ENCODE assay signal across 11 mouse cellular contexts in genomic region chr12:76818908-76819307, GRCm38 (mm10). TPM values are rescaled to one million over a fixed set of nuclear protein-coding genes. Genes with fewer than 3 reads are reported as not detected.
A peak's percentile ranks its signal among the peaks of the same experiment; 100 is the strongest.
DNase-seq lines count a peak whose midpoint lies in the region; ATAC-seq and TF ChIP-seq lines count a peak whose summit lies in the region.
"Had no signal": no experiment of that assay in that cellular context is flagged by ENCODE, and none has a peak within 500 bp of the region (broad histone marks: within the 10 kb centered on the region; RNA-seq: fewer than 3 reads in every experiment).

No protein-coding gene starts in this region.

- TF ChIP-seq POLR2A in kidney, adult 2 months (IDR thresholded peaks at IDR 0.05; ENCODE audit: low read depth, low read length): no peak

- H3K9ac ChIP-seq in kidney, embryonic 16.5 days (replicated peaks; ENCODE audit: low read length): no peak overlapping the region
- H3K9ac ChIP-seq in hindbrain, embryonic 13.5 days: no peak overlapping the region
- H3K9ac ChIP-seq in neural tube, embryonic 15.5 days (replicated peaks): no peak overlapping the region

- peak overlapping the region; percentile 43; the same call in 1 of the 2 replicates for H3K27ac ChIP-seq in kidney, embryonic 16.5 days (ENCODE audit: low read length)
- H3K27ac ChIP-seq in kidney, adult 2 months (ENCODE audit: insufficient read depth, low read depth, low read length): no peak overlapping the region
- peak overlapping the region; percentile 77 for H3K27ac ChIP-seq in embryonic facial prominence, embryonic 10.5 days (replicated peaks)
- H3K27ac ChIP-seq in hindbrain, embryonic 13.5 days: no peak overlapping the region
- H3K27ac ChIP-seq in neural tube, embryonic 15.5 days (replicated peaks): no peak overlapping the region

- no peak for TF ChIP-seq CTCF in kidney, adult 2 months (conservative IDR thresholded peaks at IDR 0.05; ENCODE audit: insufficient read depth, insufficient read length, low read depth, low read length)

- DNase-seq in kidney, adult 2 months: no peak
- no peak for DNase-seq in embryonic facial prominence, embryonic 10.5 days (ENCODE audit: low spot score)
- peak; percentile 39 to 58 for DNase-seq in frontal cortex, postnatal 14 days (ENCODE audit: low spot score in 2 of 2)
- peak; percentile 71 to 75 for DNase-seq in right cerebral cortex, postnatal 10 days (ENCODE audit: low spot score in 2 of 2)
- no peak for DNase-seq in retina, postnatal 1 day
- DNase-seq: gastrocnemius, postnatal 14 days; kidney, postnatal 25 days had no signal

- H3K36me3 ChIP-seq in kidney, embryonic 16.5 days (ENCODE audit: insufficient read depth, low read length): no peaks in the 10 kb centered on the region
- H3K36me3 ChIP-seq in kidney, adult 2 months (ENCODE audit: control insufficient read depth, insufficient read depth, low read length): no peaks in the 10 kb centered on the region
- H3K36me3 ChIP-seq in embryonic facial prominence, embryonic 10.5 days (replicated peaks): no peaks in the 10 kb centered on the region
- no peaks in the 10 kb centered on the region for H3K36me3 ChIP-seq in hindbrain, embryonic 13.5 days
- H3K36me3 ChIP-seq in neural tube, embryonic 15.5 days: no peaks in the 10 kb centered on the region

- H3K9me3 ChIP-seq in kidney, embryonic 16.5 days (ENCODE audit: low read length): no peaks in the 10 kb centered on the region
- H3K9me3 ChIP-seq in embryonic facial prominence, embryonic 10.5 days: no peaks in the 10 kb centered on the region
- H3K9me3 ChIP-seq in hindbrain, embryonic 13.5 days: no peaks in the 10 kb centered on the region
- H3K9me3 ChIP-seq in neural tube, embryonic 15.5 days (replicated peaks): no peaks in the 10 kb centered on the region

- no peak for ATAC-seq in kidney, embryonic 16.5 days (ENCODE audit: low FRiP score, low TSS enrichment)
- ATAC-seq in hindbrain, embryonic 13.5 days (ENCODE audit: low FRiP score): no peak
- ATAC-seq in neural tube, embryonic 15.5 days (ENCODE audit: low FRiP score): no peak

- 77% methylated on average over 9 of the region's 9 CpGs for WGBS in kidney, embryonic 16.5 days
- WGBS in kidney, adult 2 months: 81% methylated on average over 9 of the region's 9 CpGs
- 85% methylated on average over 9 of the region's 9 CpGs for WGBS in embryonic facial prominence, embryonic 10.5 days
- 84% methylated on average over 9 of the region's 9 CpGs for WGBS in hindbrain, embryonic 13.5 days
- WGBS in neural tube, embryonic 15.5 days: 88% methylated on average over 9 of the region's 9 CpGs

- H3K4me2 ChIP-seq in kidney, embryonic 16.5 days (replicated peaks; ENCODE audit: low read depth, low read length): no peak overlapping the region
- no peak overlapping the region for H3K4me2 ChIP-seq in hindbrain, embryonic 13.5 days
- H3K4me2 ChIP-seq in neural tube, embryonic 15.5 days: no peak overlapping the region

- H3K27me3 ChIP-seq in kidney, embryonic 16.5 days (ENCODE audit: insufficient read depth, low read length): peaks cover 28% of the 10 kb centered on the region
- no peaks in the 10 kb centered on the region for H3K27me3 ChIP-seq in kidney, adult 2 months (replicated peaks; ENCODE audit: control insufficient read depth, insufficient read depth, low read length)
- H3K27me3 ChIP-seq in embryonic facial prominence, embryonic 10.5 days (replicated peaks; ENCODE audit: low read depth, poor library complexity, severe bottlenecking): peaks cover 66% of the 10 kb centered on the region
- H3K27me3 ChIP-seq in hindbrain, embryonic 13.5 days: peaks cover 24% of the 10 kb centered on the region
- H3K27me3 ChIP-seq in neural tube, embryonic 15.5 days (replicated peaks): no peaks in the 10 kb centered on the region

- H3K4me3 ChIP-seq in kidney, embryonic 16.5 days (ENCODE audit: low read length): no peak overlapping the region
- no peak overlapping the region for H3K4me3 ChIP-seq in kidney, adult 2 months (ENCODE audit: insufficient read depth, low read depth, low read length)
- no peak overlapping the region for H3K4me3 ChIP-seq in embryonic facial prominence, embryonic 10.5 days
- H3K4me3 ChIP-seq in hindbrain, embryonic 13.5 days: no peak overlapping the region
- H3K4me3 ChIP-seq in neural tube, embryonic 15.5 days (replicated peaks): no peak overlapping the region

- H3K4me1 ChIP-seq in kidney, embryonic 16.5 days (ENCODE audit: insufficient read depth, low read length): peaks cover 21% of the 10 kb centered on the region
- no peaks in the 10 kb centered on the region for H3K4me1 ChIP-seq in kidney, adult 2 months (ENCODE audit: control insufficient read depth, insufficient read depth, low read length)
- peaks cover 67% of the 10 kb centered on the region for H3K4me1 ChIP-seq in embryonic facial prominence, embryonic 10.5 days
- peaks cover 52% of the 10 kb centered on the region for H3K4me1 ChIP-seq in hindbrain, embryonic 13.5 days (replicated peaks)
- peaks cover 51% of the 10 kb centered on the region for H3K4me1 ChIP-seq in neural tube, embryonic 15.5 days

RNA-seq across cellular contexts. Expression of gene Rab15, which starts 3.8 kb away (rescaled TPM):
- polyA plus RNA-seq in kidney, embryonic 16.5 days (2015; fragmentation: Nextera tagmentation; extraction: Ambion mirVana): 13.6 and 14.2 TPM in 2 replicates
- 4.4 and 4.7 TPM in 2 replicates for polyA plus RNA-seq in kidney, adult 2 months (2012; rRNA removed)
- 15.7 and 17.3 TPM in 2 replicates for polyA plus RNA-seq in embryonic facial prominence, embryonic 10.5 days (2016; fragmentation: Nextera tagmentation; extraction: Ambion mirVana)
- polyA plus RNA-seq in hindbrain, embryonic 13.5 days (2015; fragmentation: Nextera tagmentation; extraction: Ambion mirVana): 29.0 and 30.9 TPM in 2 replicates
- 43.6 and 45.8 TPM in 2 replicates for polyA plus RNA-seq in neural tube, embryonic 15.5 days (2015; fragmentation: Nextera tagmentation; extraction: Ambion mirVana)

RNA-seq across cellular contexts. Expression of gene Gpx2, which starts 23.6 kb away (rescaled TPM):
- 0.34 and 0.35 TPM in 2 replicates for polyA plus RNA-seq in kidney, embryonic 16.5 days (2015; fragmentation: Nextera tagmentation; extraction: Ambion mirVana)
- 0.08 and 0.33 TPM in 2 replicates for polyA plus RNA-seq in kidney, adult 2 months (2012; rRNA removed)
- polyA plus RNA-seq in embryonic facial prominence, embryonic 10.5 days (2016; fragmentation: Nextera tagmentation; extraction: Ambion mirVana): 0.55 and 1.3 TPM in 2 replicates
- 0.21 TPM in 1 of 2 replicates, not detected in the other for polyA plus RNA-seq in hindbrain, embryonic 13.5 days (2015; fragmentation: Nextera tagmentation; extraction: Ambion mirVana)
- 0.28 and 4.2 TPM in 2 replicates for polyA plus RNA-seq in neural tube, embryonic 15.5 days (2015; fragmentation: Nextera tagmentation; extraction: Ambion mirVana)
- polyA plus RNA-seq: heart, postnatal 0 days had no signal

RNA-seq across cellular contexts. Expression of gene Fntb, which starts 53.5 kb away (rescaled TPM):
- polyA plus RNA-seq in kidney, embryonic 16.5 days (2015; fragmentation: Nextera tagmentation; extraction: Ambion mirVana): 42.9 and 46.7 TPM in 2 replicates
- 13.2 TPM in 2 replicates for polyA plus RNA-seq in kidney, adult 2 months (2012; rRNA removed)
- polyA plus RNA-seq in embryonic facial prominence, embryonic 10.5 days (2016; fragmentation: Nextera tagmentation; extraction: Ambion mirVana): 50.3 and 50.4 TPM in 2 replicates
- 33.3 and 37.3 TPM in 2 replicates for polyA plus RNA-seq in hindbrain, embryonic 13.5 days (2015; fragmentation: Nextera tagmentation; extraction: Ambion mirVana)
- polyA plus RNA-seq in neural tube, embryonic 15.5 days (2015; fragmentation: Nextera tagmentation; extraction: Ambion mirVana): 41.5 and 43.9 TPM in 2 replicates

RNA-seq across cellular contexts. Expression of gene Churc1, which starts 53.6 kb away (rescaled TPM):
- 134 and 149 TPM in 2 replicates for polyA plus RNA-seq in kidney, embryonic 16.5 days (2015; fragmentation: Nextera tagmentation; extraction: Ambion mirVana)
- polyA plus RNA-seq in kidney, adult 2 months (2012; rRNA removed): 71.3 and 105 TPM in 2 replicates
- 97.1 and 101 TPM in 2 replicates for polyA plus RNA-seq in embryonic facial prominence, embryonic 10.5 days (2016; fragmentation: Nextera tagmentation; extraction: Ambion mirVana)
- polyA plus RNA-seq in hindbrain, embryonic 13.5 days (2015; fragmentation: Nextera tagmentation; extraction: Ambion mirVana): 144 and 152 TPM in 2 replicates
- 163 and 173 TPM in 2 replicates for polyA plus RNA-seq in neural tube, embryonic 15.5 days (2015; fragmentation: Nextera tagmentation; extraction: Ambion mirVana)

Comparison
In these comparisons a context has a peak if more than half of its experiments do, and no peak if none do; other contexts are left out.
1. H3K27ac ChIP-seq: peak in kidney, embryonic 16.5 days (single experiment) and embryonic facial prominence, embryonic 10.5 days (single experiment); none in kidney, adult 2 months (single experiment), hindbrain, embryonic 13.5 days (single experiment) and neural tube, embryonic 15.5 days (single experiment).
2. DNase-seq: peak in frontal cortex, postnatal 14 days (2 of 2) and right cerebral cortex, postnatal 10 days (2 of 2); none in kidney, adult 2 months (single experiment), embryonic facial prominence, embryonic 10.5 days (single experiment) and retina, postnatal 1 day (single experiment).